Mouse (Mus musculus) brain, embryonic 14.5 days (tissue): ENCODE results near the gene Pitpnm3. TPM values are rescaled to one million over a fixed set of nuclear protein-coding genes. Genes with fewer than 3 reads are reported as not detected.
A peak's percentile ranks its signal among the peaks of the same experiment; 100 is the strongest.

Experiments used
- DNase-seq: peaks from one replicate; pipeline ENCODE4 v3.0.0-alpha.2; 2011; ENCODE audit warnings: low read depth
- CTCF ChIP-seq: fragments of 200-500 bp; IDR thresholded peaks from 2 replicates; pipeline ENCODE4 v1.5.1; 2012; ENCODE audit warnings: inconsistent platforms, mild to moderate bottlenecking, moderate library complexity, borderline replicate concordance; ENCODE audit not compliant: insufficient read depth, insufficient read length; ENCODE audit errors: extremely low read depth
- POLR2A ChIP-seq: fragments of 200-500 bp; IDR thresholded peaks from 2 replicates; pipeline ENCODE4 v1.6.1; 2012; ENCODE audit warnings: mild to moderate bottlenecking, inconsistent platforms, borderline replicate concordance; ENCODE audit not compliant: poor library complexity, insufficient read depth, insufficient read length, severe bottlenecking; ENCODE audit errors: extremely low read depth
- polyA plus RNA-seq: library from polyadenylated mRNA; depleted of rRNA; stranded (reverse); fragments of >200 nt; gene quantifications from 2 replicates; pipeline ENCODE4 v1.2.3, GENCODE M21; 2012

The Pitpnm3 gene
- polyA plus RNA-seq, 1 experiment, result 13.0 TPM

DNA sequence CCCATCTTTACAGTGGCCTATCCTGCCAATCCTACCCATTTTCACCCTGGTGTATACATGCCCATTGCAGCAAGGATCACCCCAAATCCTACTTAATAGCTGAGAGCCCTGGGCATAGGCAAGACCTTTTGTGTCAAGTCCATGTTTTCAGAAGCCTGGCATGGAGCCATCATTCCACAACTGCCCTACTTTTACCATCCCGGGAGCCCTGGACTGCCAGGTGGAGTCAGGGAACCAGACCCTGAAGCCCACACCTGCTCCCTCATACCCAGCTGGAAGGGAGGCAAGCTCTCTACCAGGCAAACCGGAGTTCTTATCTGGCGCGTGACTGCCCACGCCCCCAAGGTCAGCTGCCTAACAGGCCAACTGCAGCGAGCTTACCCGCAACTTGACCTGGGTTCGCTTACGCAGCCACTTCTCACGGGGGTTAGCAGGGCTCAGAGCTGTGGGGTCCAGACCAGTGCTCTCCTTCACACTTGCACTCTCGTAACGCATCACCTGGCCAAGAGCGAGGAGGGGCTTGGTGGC, 74.4 kb downstream of the Pitpnm3 start:
- TF ChIP-seq CTCF (no peak), POLR2A (no peak)

DNA sequence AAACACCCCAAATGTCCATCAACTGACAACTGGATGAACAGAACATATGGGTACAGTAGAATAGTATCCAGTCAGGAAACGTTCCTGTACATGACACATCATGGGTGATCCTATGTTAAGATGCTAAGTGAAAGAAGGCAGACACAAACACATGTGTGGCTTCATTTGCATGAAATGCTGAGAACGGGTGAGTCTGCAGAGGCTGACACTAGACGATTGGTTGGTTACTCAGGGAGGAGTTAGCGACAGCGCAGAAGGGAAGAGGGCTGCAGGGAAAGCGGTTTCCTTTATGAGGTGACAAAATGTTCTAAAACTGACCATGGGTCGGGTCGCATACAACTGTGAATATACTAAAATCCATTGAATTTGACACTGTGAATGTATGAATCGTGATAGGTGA, 75.2 kb downstream of the Pitpnm3 start:
- no peak for DNase-seq
- TF ChIP-seq CTCF, result no peak
- TF ChIP-seq POLR2A, result no peak

More for the DNA sequence above, 74.4 kb downstream of the Pitpnm3 start:
- DNase-seq, result no peak

DNA sequence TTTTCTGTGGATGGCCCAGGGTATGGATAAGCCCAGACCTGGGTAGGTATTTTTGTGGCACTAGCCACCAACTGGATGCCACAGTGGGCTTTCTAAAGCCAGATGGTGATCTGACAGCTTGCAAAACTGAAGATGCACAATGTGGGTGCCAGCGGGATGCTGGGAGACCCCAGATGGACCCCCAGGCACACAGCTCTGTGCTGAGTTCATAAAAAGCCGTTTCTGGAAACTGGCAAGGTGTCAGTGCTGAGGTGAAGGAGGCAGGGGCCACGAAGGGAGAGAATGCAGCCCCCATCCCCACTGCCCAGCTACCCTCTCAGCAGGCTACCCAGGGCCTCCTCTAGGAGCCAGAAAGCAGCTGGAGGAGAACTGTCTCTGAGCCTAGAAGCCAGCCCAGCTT, 78.4 kb downstream of the Pitpnm3 start:
- TF ChIP-seq POLR2A (no peak), CTCF (no peak)
- DNase-seq, result no peak

DNA sequence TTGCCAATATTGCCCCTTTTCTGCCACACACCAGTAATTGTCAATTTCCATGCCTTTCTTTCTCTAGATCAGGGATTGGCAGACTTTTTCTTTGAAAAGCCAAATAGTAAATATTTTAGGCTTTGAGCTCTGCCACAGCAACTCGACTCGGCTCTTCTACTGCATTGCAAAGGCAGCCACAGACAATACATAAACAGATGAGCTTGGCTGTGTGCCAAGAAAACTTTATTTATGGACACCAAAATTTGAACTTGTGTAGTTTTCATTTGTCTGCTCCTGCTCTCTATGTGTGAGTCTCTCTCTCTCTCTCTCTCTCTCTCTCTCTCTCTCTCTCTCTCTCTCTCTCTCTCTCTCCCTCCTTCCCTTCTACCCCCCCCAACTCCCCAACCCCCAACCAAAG, 80.4 kb downstream of the Pitpnm3 start:
- DNase-seq, result no peak
- TF ChIP-seq CTCF (no peak), POLR2A (no peak)

DNA sequence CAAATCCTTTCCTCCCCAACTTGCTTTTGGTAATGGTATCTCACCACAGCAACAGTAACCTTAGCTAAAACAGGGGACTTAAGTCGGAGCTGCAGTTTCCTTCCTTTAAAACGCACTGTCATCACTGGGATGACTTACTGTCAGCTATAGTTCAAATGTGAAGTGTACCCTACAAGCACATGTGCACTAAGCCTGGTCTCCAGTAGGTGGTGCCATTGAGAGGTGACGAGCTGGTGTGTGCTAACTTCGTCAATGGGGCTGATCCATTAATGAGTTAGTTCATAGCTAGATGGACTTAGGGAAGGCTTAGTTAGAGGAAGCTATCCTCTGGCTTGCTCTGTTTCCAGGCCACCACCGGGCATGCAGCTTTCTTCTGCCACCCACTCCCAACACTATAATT, 82.9 kb downstream of the Pitpnm3 start:
- peak; percentile 88 for DNase-seq
- TF ChIP-seq POLR2A (no peak), CTCF (peak; percentile 80; the same call in 1 of the 2 replicates)

DNA sequence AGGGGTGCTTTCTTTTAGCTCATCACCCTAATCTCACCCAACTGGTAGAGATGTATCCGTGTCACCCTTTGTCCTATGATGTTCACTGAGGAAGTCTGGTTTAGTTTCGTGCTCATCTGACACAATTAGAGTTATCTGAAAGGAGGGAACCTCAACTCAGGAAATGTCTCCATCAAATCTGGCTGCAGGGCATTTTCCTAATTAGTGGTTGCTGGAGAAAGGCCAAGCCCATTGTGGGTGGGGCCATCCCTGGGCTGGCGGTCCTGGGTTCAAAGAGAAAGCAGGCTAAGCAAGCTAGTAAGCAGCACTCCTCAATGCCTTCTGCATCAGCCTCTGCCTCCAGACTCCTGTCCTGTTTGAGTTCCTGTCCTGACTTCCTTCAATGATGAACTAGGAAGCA, 83.4 kb downstream of the Pitpnm3 start:
- no peak for TF ChIP-seq POLR2A
- no peak for TF ChIP-seq CTCF

DNA sequence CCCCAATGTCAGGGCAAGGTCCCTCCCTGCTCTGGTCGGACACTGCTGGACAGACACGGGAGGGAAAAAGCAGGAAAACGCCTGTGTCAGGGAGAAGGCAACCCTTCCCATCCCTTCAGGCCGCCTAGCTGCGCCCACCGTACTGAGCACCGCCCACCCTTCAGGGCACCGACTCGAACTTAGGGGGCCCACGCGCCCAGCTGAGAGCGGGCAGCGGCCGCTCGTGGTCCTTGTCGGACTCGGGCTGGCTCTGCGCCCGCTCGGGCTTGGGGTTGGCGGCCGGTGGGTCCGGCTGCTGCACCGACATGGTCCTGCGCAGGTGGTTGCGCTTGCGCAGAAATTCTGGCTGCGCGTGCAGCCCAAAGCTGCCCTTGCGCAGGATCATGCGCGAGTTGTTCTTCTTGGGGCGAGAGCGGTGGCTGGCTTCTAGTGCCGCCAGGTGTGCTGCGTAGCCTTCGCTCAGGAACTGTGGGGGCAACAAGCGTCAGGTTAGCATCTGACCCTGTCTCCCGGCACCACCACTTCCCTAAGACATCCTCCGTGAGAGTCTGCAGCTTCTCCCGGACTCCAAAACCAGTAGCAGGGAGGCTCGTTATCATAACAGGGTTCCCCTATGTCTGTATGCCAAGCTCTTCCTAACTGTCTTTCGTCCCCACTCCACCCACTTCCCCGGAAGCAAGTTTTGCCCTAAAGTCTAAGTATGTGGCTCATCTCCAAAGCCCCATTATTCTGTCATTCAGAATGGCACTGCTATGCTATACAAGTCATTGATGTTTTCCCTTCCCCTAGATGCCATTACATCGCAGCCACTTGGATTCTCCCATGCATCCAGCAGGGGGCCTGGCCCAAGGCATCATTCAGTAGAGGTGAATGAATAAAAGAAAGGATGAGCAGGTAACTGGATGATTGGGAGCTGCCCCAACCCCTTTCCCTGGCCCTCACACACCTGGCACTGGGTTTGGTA, 84.4 kb downstream of the Pitpnm3 start:
- peak; percentile 86 for DNase-seq
- TF ChIP-seq POLR2A, result peak; percentile 46; the same call in 1 of the 2 replicates
- TF ChIP-seq CTCF, result peak; percentile 57; the same call in 1 of the 2 replicates

More for the DNA sequence above, 83.4 kb downstream of the Pitpnm3 start:
- DNase-seq, result peak; percentile 53

DNA sequence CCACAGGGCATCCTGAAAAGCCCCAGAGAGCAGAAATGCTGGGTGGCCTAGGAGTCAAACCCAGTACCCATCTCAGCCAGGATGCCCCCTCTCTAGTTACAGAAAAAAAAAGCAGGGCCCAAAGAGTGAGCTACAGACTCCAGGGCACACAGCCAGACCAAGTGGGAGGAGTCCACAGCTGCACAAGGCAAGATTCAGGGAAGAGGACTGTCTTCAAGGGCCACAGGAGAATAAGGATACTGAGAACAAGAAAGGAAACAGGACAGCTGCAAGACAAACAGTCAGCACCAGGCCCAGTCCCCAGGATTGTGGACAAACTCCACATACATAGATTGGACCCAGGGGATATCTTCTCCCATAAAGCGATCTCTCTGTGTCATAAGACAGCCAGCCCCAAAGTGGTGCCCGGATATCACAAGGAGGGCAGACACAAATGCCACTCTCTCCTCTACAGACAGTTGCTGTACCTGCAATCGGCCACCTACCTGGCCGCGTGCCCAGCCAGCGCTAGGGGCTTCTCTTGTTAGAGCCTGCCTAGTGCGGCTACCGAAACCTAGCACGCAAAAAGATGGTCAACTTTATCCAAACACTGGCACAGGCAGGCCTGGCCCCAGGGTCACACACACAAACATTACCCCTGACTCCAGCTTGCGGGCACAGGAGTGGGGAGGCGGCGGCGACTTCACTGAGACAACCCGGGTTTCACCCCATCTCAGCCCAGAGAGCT, 85.2 kb downstream of the Pitpnm3 start:
- DNase-seq, result peak; percentile 36
- no peak for TF ChIP-seq POLR2A
- no peak for TF ChIP-seq CTCF

DNA sequence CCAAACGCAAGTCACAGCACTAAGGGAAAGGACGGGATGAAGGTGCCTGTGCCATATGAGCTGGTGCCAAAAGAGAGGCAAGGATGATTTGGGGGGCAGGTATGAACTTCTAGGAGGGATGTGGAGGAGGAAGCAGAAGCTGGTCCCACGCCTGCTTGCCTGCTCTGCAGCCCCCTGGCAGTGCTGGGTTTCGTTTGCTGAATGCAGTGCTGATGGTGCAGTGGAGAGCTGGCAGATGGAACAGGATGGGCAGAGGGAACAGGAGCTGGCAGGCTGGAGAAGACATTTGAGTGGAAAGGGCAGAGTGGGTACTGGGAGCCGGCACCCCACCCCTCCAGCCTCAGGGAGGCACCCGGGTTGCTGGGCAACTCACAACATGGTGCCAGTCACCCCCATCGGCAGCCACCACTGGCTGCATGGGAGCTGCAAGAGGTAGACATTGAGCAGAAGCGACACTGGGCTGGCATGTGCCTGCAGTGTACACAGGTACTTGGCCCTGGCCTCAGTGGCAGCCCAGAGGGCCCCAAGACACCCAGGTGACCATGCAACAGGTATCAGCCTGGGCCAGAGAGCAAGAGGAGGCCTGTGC, 86.3 kb downstream of the Pitpnm3 start:
- no peak for DNase-seq
- TF ChIP-seq CTCF, result no peak
- no peak for TF ChIP-seq POLR2A

DNA sequence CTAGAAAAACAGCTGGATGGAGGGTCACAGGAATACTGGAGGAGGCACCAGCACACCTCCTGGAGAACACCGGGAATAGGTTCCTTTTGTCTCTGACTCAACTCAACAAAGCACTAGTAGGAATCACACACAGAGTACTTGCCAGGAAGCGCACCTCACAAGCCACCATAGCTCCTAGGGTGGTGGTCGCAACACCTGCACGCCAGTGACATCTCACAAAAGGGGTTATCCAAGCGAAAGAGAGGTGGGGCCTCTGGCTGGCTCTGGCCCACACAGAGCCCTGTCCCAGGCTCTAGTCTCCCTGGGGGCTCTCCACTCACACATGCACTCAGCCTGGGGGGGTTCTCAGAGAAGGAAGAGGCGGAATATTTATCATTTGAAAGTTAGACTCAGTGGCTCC, 86.8 kb downstream of the Pitpnm3 start:
- DNase-seq, result no peak
- no peak for TF ChIP-seq POLR2A
- no peak for TF ChIP-seq CTCF

DNA sequence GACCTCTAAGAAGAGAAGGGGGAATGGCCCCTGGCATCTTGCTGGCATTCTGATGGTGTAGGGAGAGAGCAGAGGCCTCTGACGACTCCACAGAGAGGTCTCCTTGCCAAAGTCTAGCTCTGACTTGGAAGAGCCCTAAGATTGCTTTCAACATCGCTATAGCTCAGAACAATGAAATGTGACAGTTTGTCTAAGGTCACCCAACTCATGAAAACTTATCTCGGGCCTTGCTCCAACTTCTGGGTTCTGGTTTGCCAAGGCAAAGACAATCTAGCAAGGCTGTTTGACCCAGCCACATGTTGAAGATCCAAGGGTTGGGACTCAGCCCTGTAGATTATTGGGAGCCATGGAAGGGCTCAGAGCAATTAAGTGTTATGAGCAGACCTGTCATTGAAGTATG, 91.3 kb downstream of the Pitpnm3 start:
- DNase-seq, result no peak
- TF ChIP-seq POLR2A, result no peak
- no peak for TF ChIP-seq CTCF
